Mouse (Mus musculus): ENCODE measurements at regions not wholly inside any gene's neighbourhood (a gene's known extent, or its start where the extent isn't known, plus 50 kb on each side); places are given as distances from the start of the nearest gene placed in this dataset.

DNA sequence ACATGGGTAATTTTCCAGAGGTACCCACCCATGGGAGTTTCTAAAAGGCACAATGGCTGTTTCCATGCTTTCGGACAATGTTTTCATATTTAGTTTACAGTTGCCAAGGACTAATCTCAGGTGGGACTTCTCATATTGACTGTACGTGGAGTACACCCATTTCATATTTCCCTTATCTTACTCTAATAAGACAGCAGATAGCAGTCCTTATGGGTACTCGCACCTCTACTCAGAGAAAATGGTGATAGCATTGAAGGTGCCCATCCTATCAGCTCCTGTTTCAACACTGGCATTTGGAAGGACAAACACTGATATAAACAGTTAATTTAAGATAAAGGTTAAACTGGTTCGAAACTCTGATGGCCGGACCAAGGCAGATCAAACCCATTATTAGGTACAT, 198.6 kb downstream of the Gm5447 start:
- H3K4me3 ChIP-seq (ENCODE audit: low read depth, low read length) = no peak overlapping the region
- DNase-seq (ENCODE audit: low spot score) = no peak
- no peak overlapping the region for H3K4me2 ChIP-seq (ENCODE audit: low read depth, low read length)
- no peaks in the 10 kb centered on the region for H3K27me3 ChIP-seq (ENCODE audit: control insufficient read depth, insufficient read depth, low read length)
- no peak overlapping the region for H3K9ac ChIP-seq (replicated peaks; ENCODE audit: low read length)
- H3K4me1 ChIP-seq (ENCODE audit: control insufficient read depth, insufficient read depth, low read length) = no peaks in the 10 kb centered on the region
- ATAC-seq (replicated peaks; ENCODE audit: insufficient number of reproducible peaks, low FRiP score, low TSS enrichment, low read depth) = no peak
- 92% methylated on average over 5 of the region's 5 CpGs for WGBS
- H3K36me3 ChIP-seq (replicated peaks; ENCODE audit: control insufficient read depth, insufficient read depth, low read depth, low read length) = no peaks in the 10 kb centered on the region
- no peak overlapping the region for H3K27ac ChIP-seq (replicated peaks; ENCODE audit: low read depth, low read length)
- H3K9me3 ChIP-seq (replicated peaks; ENCODE audit: control insufficient read depth, low read length) = no peaks in the 10 kb centered on the region

DNA sequence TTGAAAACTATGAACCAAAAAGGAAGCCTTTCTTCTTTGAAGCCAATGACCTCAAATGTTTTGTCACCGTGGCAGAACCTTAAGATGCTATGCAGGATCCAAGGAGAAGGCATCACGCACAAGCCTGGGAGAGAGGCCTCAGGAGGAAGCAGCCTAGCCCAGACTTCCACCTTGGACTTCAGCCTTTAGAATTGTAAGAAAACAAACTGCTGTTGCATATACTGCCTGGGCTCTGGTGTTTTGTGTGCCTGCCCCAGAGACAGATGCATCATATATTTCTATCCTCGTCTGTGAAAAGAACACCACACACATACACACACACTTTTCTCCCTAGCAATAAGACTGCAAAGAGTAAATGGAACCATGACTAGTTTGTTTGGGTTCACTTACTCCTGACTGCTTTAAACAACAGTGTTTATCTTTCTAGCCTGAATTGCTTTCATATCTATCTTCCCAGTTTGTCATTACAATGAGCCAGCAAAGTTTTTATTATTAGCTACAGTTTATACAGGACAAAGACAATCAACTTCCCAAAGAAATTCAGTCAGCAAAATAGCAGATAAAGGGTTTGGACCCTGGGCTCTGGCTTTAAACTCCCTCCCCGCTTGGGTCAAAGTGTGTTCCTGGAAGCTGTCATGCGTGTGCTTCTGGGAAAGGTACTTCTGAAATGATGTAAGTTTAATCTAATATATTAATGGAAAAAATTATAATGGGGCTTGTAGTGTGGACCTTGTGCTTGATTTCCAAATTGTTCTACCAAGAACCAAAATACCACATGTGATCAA, 204.2 kb downstream of the Gm5447 start:
- Histone ChIP-seq H3K4me2 (ENCODE audit: low read depth, low read length) (no peak overlapping the region), H3K27ac (replicated peaks; ENCODE audit: low read depth, low read length) (no peak overlapping the region), H3K36me3 (replicated peaks; ENCODE audit: control insufficient read depth, insufficient read depth, low read depth, low read length) (no peaks in the 10 kb centered on the region), H3K4me3 (ENCODE audit: low read depth, low read length) (no peak overlapping the region), H3K27me3 (ENCODE audit: control insufficient read depth, insufficient read depth, low read length) (no peaks in the 10 kb centered on the region), H3K9ac (replicated peaks; ENCODE audit: low read length) (no peak overlapping the region), H3K4me1 (ENCODE audit: control insufficient read depth, insufficient read depth, low read length) (no peaks in the 10 kb centered on the region), H3K9me3 (replicated peaks; ENCODE audit: control insufficient read depth, low read length) (no peaks in the 10 kb centered on the region)
- WGBS = 83% methylated on average over 5 of the region's 5 CpGs
- ATAC-seq (replicated peaks; ENCODE audit: insufficient number of reproducible peaks, low FRiP score, low TSS enrichment, low read depth) (no peak), DNase-seq (ENCODE audit: low spot score) (no peak)

GRCm38 (mm10) chr13:31178964-31179363, 205.0 kb downstream of the Gm5447 start:
- no peaks in the 10 kb centered on the region for H3K4me1 ChIP-seq (ENCODE audit: control insufficient read depth, insufficient read depth, low read length)
- WGBS = 77% methylated on average over 3 of the region's 3 CpGs
- no peak overlapping the region for H3K4me2 ChIP-seq (ENCODE audit: low read depth, low read length)
- no peaks in the 10 kb centered on the region for H3K9me3 ChIP-seq (replicated peaks; ENCODE audit: control insufficient read depth, low read length)
- H3K36me3 ChIP-seq (replicated peaks; ENCODE audit: control insufficient read depth, insufficient read depth, low read depth, low read length) = no peaks in the 10 kb centered on the region
- H3K9ac ChIP-seq (replicated peaks; ENCODE audit: low read length) = no peak overlapping the region
- no peak overlapping the region for H3K27ac ChIP-seq (replicated peaks; ENCODE audit: low read depth, low read length)
- no peak overlapping the region for H3K4me3 ChIP-seq (ENCODE audit: low read depth, low read length)
- no peak for DNase-seq (ENCODE audit: low spot score)
- no peak for ATAC-seq (replicated peaks; ENCODE audit: insufficient number of reproducible peaks, low FRiP score, low TSS enrichment, low read depth)
- no peaks in the 10 kb centered on the region for H3K27me3 ChIP-seq (ENCODE audit: control insufficient read depth, insufficient read depth, low read length)

DNA sequence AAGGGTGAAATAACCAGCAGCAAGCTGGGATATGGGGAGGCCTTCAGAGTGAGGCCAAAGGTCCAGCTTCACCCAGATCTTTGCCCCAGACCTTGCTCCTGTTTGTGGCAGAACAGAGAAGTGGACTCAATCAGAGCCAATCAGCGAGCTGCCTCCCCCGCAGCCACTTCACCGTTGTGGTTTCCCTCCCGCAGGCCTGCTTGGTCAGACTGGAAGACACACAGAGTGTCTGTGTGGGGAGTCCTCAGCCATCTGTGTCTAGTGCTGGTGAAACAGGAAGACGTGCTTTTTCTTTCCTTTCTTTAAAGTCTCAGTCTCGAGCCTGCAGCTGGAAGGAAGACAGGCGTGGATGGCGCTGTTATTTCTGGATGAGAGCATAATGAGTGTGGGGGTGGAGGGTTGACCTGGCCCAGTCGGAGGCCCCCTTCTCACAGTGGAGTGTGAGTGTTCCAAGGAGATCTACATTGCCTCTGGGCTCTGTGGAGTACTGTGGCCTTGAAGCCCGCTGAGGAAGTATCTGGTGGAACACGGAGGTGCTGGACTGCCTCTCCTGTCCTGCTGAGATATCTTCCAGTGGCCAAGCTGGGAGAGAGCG, 205.5 kb downstream of the Gm5447 start:
- Histone ChIP-seq H3K9ac (replicated peaks; ENCODE audit: low read length) (no peak overlapping the region; the same call in 1 of the 2 replicates), H3K9me3 (replicated peaks; ENCODE audit: control insufficient read depth, low read length) (no peaks in the 10 kb centered on the region), H3K4me1 (ENCODE audit: control insufficient read depth, insufficient read depth, low read length) (no peaks in the 10 kb centered on the region), H3K27ac (replicated peaks; ENCODE audit: low read depth, low read length) (no peak overlapping the region), H3K36me3 (replicated peaks; ENCODE audit: control insufficient read depth, insufficient read depth, low read depth, low read length) (no peaks in the 10 kb centered on the region), H3K27me3 (ENCODE audit: control insufficient read depth, insufficient read depth, low read length) (no peaks in the 10 kb centered on the region), H3K4me2 (ENCODE audit: low read depth, low read length) (no peak overlapping the region), H3K4me3 (ENCODE audit: low read depth, low read length) (no peak overlapping the region)
- ATAC-seq (replicated peaks; ENCODE audit: insufficient number of reproducible peaks, low FRiP score, low TSS enrichment, low read depth) = no peak
- WGBS = 26% methylated on average over 12 of the region's 12 CpGs
- DNase-seq (ENCODE audit: low spot score) = peak; percentile 2

DNA sequence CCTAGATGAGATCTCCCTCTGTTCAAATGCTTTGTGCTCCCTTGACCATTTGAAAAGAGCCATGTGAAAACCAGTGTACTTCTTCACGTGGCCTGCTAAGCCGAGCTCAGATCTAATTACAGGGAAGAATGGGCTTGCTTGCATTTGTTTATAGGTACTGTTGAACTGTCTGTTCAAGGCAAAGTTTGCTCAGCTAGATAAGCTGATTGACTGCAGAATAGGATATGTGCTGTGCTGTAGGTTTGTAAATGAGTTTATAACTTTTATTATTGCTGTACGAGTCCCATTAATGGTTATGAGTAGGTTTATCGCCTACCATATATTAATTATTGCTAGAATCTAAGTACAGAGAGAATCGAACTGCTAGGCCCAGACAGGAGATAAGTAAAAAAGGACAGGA, 207.5 kb downstream of the Gm5447 start:
- Histone ChIP-seq H3K9ac (replicated peaks; ENCODE audit: low read length) (no peak overlapping the region), H3K4me3 (ENCODE audit: low read depth, low read length) (no peak overlapping the region), H3K27me3 (ENCODE audit: control insufficient read depth, insufficient read depth, low read length) (no peaks in the 10 kb centered on the region), H3K36me3 (replicated peaks; ENCODE audit: control insufficient read depth, insufficient read depth, low read depth, low read length) (no peaks in the 10 kb centered on the region), H3K4me1 (ENCODE audit: control insufficient read depth, insufficient read depth, low read length) (no peaks in the 10 kb centered on the region), H3K9me3 (replicated peaks; ENCODE audit: control insufficient read depth, low read length) (no peaks in the 10 kb centered on the region), H3K27ac (replicated peaks; ENCODE audit: low read depth, low read length) (no peak overlapping the region), H3K4me2 (ENCODE audit: low read depth, low read length) (no peak overlapping the region)
- ATAC-seq (replicated peaks; ENCODE audit: insufficient number of reproducible peaks, low FRiP score, low TSS enrichment, low read depth) (no peak), DNase-seq (ENCODE audit: low spot score) (no peak)
- 73% methylated on average over 5 of the region's 5 CpGs for WGBS

DNA sequence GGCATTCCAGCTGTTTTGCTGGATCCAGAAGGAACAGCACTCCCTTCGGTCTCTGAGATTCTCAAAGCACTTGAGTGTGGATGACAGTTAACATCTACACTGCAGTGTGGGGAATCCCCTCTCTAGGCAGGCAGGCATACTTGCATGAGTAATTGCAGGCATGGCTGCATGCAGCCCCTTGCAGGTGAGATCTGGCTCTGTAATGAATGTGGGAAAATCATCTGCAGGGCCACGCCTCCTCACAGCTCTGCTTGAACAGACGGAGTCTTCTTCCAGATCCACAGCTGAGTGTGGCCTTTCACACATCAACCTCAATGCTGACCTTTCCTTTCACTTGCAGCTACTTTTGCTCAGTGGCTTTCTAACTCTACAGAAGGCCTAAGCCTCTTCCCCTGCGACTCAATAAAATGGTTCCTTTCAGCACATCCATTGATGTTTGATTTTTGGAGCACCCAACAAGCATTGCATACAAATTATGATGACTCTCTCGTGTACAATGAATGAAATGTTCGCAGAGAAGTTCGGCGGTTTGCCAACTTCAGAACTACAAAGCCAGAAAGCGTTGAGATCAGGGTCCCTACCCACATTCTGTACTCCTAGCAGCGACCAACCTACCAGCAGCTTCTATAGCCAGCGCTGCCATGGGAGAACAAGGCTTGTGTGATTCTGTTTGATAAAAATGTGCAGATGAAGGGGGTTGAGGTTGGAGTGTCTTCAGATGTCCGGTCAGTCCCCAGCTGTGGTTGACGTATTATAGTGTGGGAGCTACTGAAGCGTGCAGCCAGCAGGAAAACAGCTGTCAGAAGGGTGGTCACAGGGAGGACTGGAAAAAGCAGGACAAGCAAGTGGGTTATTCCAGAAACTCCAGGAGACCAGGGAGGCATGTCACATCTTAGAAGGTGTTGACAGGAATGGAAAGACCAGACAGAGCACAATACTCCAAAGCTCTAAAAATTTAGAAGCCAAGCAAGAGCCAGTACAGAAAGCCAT, 211.1 kb downstream of the Gm5447 start:
- no peak overlapping the region for H3K4me2 ChIP-seq (ENCODE audit: low read depth, low read length)
- H3K27me3 ChIP-seq (ENCODE audit: control insufficient read depth, insufficient read depth, low read length) = no peaks in the 10 kb centered on the region
- H3K9ac ChIP-seq (replicated peaks; ENCODE audit: low read length) = no peak overlapping the region
- no peak overlapping the region for H3K27ac ChIP-seq (replicated peaks; ENCODE audit: low read depth, low read length)
- ATAC-seq (replicated peaks; ENCODE audit: insufficient number of reproducible peaks, low FRiP score, low TSS enrichment, low read depth) = no peak
- H3K4me3 ChIP-seq (ENCODE audit: low read depth, low read length) = no peak overlapping the region
- H3K4me1 ChIP-seq (ENCODE audit: control insufficient read depth, insufficient read depth, low read length) = no peaks in the 10 kb centered on the region
- no peak for DNase-seq (ENCODE audit: low spot score)
- no peaks in the 10 kb centered on the region for H3K9me3 ChIP-seq (replicated peaks; ENCODE audit: control insufficient read depth, low read length)
- no peaks in the 10 kb centered on the region for H3K36me3 ChIP-seq (replicated peaks; ENCODE audit: control insufficient read depth, insufficient read depth, low read depth, low read length)
- 79% methylated on average over 14 of the region's 14 CpGs for WGBS

GRCm38 (mm10) chr13:31186805-31187589, 213.0 kb downstream of the Gm5447 start:
- ATAC-seq (replicated peaks; ENCODE audit: insufficient number of reproducible peaks, low FRiP score, low TSS enrichment, low read depth) = no peak
- Histone ChIP-seq H3K4me2 (ENCODE audit: low read depth, low read length) (no peak overlapping the region), H3K9ac (replicated peaks; ENCODE audit: low read length) (no peak overlapping the region), H3K4me1 (ENCODE audit: control insufficient read depth, insufficient read depth, low read length) (no peaks in the 10 kb centered on the region), H3K4me3 (ENCODE audit: low read depth, low read length) (no peak overlapping the region), H3K9me3 (replicated peaks; ENCODE audit: control insufficient read depth, low read length) (no peaks in the 10 kb centered on the region), H3K27me3 (ENCODE audit: control insufficient read depth, insufficient read depth, low read length) (no peaks in the 10 kb centered on the region), H3K27ac (replicated peaks; ENCODE audit: low read depth, low read length) (no peak overlapping the region), H3K36me3 (replicated peaks; ENCODE audit: control insufficient read depth, insufficient read depth, low read depth, low read length) (no peaks in the 10 kb centered on the region)
- 51% methylated on average over 5 of the region's 5 CpGs for WGBS
- DNase-seq (ENCODE audit: low spot score) = no peak

Measured in embryonic facial prominence, embryonic 11.5 days (tissue).